Mouse (Mus musculus) MEL (cell line): Measurements from ENCODE around the gene Arhgef15. TPM values are rescaled to one million over a fixed set of nuclear protein-coding genes. Genes with fewer than 3 reads are reported as not detected.
"Not testable (repeated sequence)": the region's sequence is repeated elsewhere in the genome, so short reads cannot be mapped to it uniquely, and the experiment has no call there.

Source experiments
- DNase-seq: peaks from one replicate; pipeline ENCODE4 v3.0.0; 2011; ENCODE audit warnings: low read depth, low spot score
- H3K27ac ChIP-seq: 2 replicates; pipeline ENCODE4 v1.5.1; 2012; ENCODE audit warnings: low read depth, mild to moderate bottlenecking, control low read depth, low read length, moderate library complexity; ENCODE audit not compliant: control insufficient read depth
- H3K27me3 ChIP-seq, 2 experiments: fragments of 150-350 bp in 1 of 2; sonication (generic) in 1 of 2; 2 replicates each; pipeline ENCODE4 v1.6.1; 2012; ENCODE audit warnings: low read length in 2 of 2, mild to moderate bottlenecking in 2 of 2, improper control_type of control experiment in 1 of 2, moderate library complexity in 1 of 2; ENCODE audit not compliant: insufficient read depth in 2 of 2, control insufficient read depth in 1 of 2
- H3K36me3 ChIP-seq, 2 experiments: 2 replicates each; pipeline ENCODE4 v1.6.1; 2012 to 2014; ENCODE audit warnings: low read length in 2 of 2, improper control_type of control experiment in 1 of 2, inconsistent platforms in 1 of 2, mild to moderate bottlenecking in 1 of 2; ENCODE audit not compliant: insufficient read depth in 2 of 2, control insufficient read depth in 1 of 2
- H3K4me1 ChIP-seq, 2 experiments: fragments of 150-350 bp in 1 of 2; sonication (generic) in 1 of 2; 2 replicates each; pipeline ENCODE4 v1.6.1; 2012; ENCODE audit warnings: low read length in 2 of 2, improper control_type of control experiment in 1 of 2, mild to moderate bottlenecking in 1 of 2; ENCODE audit not compliant: insufficient read depth in 2 of 2, control insufficient read depth in 1 of 2
- H3K4me3 ChIP-seq, 2 experiments: fragments of 150-350 bp in 1 of 2; sonication (generic) in 1 of 2; 2 replicates each; pipeline ENCODE4 v1.5.1; 2012; ENCODE audit warnings: low read depth in 2 of 2, low read length in 2 of 2, mild to moderate bottlenecking in 2 of 2, moderate library complexity in 2 of 2, control low read depth in 1 of 2, improper control_type of control experiment in 1 of 2; ENCODE audit not compliant: control insufficient read depth in 1 of 2, insufficient read depth in 1 of 2
- H3K79me2 ChIP-seq: 2 replicates; pipeline ENCODE4 v1.6.1; 2012; ENCODE audit warnings: mild to moderate bottlenecking, low read length, moderate library complexity; ENCODE audit not compliant: control insufficient read depth, poor library complexity, insufficient read depth
- H3K9ac ChIP-seq: 2 replicates; pipeline ENCODE4 v1.6.1; 2012; ENCODE audit warnings: low read depth, mild to moderate bottlenecking, control low read depth, low read length, moderate library complexity; ENCODE audit not compliant: control insufficient read depth, poor library complexity, severe bottlenecking
- H3K9me3 ChIP-seq: fragments of 150-350 bp; sonication (generic); replicated peaks from 2 replicates; pipeline ENCODE4 v1.6.1; 2012; ENCODE audit warnings: mild to moderate bottlenecking, low read length, improper control_type of control experiment, moderate library complexity; ENCODE audit not compliant: insufficient read depth
- CHD1 ChIP-seq: IDR thresholded peaks from 2 replicates; pipeline ENCODE4 v1.6.1; 2012; ENCODE audit warnings: low read depth, mild to moderate bottlenecking, inconsistent platforms, low read length, improper control_type of control experiment
- MAX ChIP-seq: IDR thresholded peaks from 2 replicates; pipeline ENCODE4 v1.6.1; 2011; ENCODE audit warnings: low read length, improper control_type of control experiment
- MEF2A ChIP-seq: IDR thresholded peaks from 2 replicates; pipeline ENCODE4 v1.6.1; 2014; ENCODE audit warnings: low read depth, mild to moderate bottlenecking, inconsistent platforms, low read length, improper control_type of control experiment; ENCODE audit not compliant: poor library complexity, insufficient replicate concordance, severe bottlenecking; ENCODE audit errors: extremely low read depth
- MYB ChIP-seq: IDR thresholded peaks from 2 replicates; pipeline ENCODE4 v1.6.1; 2011; ENCODE audit warnings: mild to moderate bottlenecking, low read depth, low read length, improper control_type of control experiment
- MYC ChIP-seq: IDR thresholded peaks from 2 replicates; pipeline ENCODE4 v1.6.1; 2011; ENCODE audit warnings: low read depth, mild to moderate bottlenecking, low read length, improper control_type of control experiment, moderate library complexity
- POLR2A ChIP-seq, 2 experiments: IDR thresholded peaks; 2 replicates each; pipeline ENCODE4 v1.6.1; 2011 to 2012; ENCODE audit warnings: low read length in 2 of 2, mild to moderate bottlenecking in 2 of 2, control low read depth in 1 of 2, improper control_type of control experiment in 1 of 2, low read depth in 1 of 2, moderate library complexity in 1 of 2; ENCODE audit not compliant: control insufficient read depth in 1 of 2, insufficient read depth in 1 of 2, poor library complexity in 1 of 2
- SMC3 ChIP-seq: IDR thresholded peaks from 2 replicates; pipeline ENCODE4 v1.6.1; 2011; ENCODE audit warnings: low read depth, low read length, improper control_type of control experiment
- USF2 ChIP-seq, 2 experiments: IDR thresholded peaks; 2 replicates each; pipeline ENCODE4 v1.6.1; 2011 to 2012; ENCODE audit warnings: improper control_type of control experiment in 2 of 2, low read length in 2 of 2, borderline replicate concordance in 1 of 2, inconsistent platforms in 1 of 2, low read depth in 1 of 2, mild to moderate bottlenecking in 1 of 2; ENCODE audit not compliant: insufficient read depth in 1 of 2
- ZKSCAN1 ChIP-seq: IDR thresholded peaks from 2 replicates; pipeline ENCODE4 v1.6.1; 2012; ENCODE audit warnings: low read depth, mild to moderate bottlenecking, inconsistent platforms, low read length, improper control_type of control experiment, moderate library complexity
- ZNF384 ChIP-seq: IDR thresholded peaks from 2 replicates; pipeline ENCODE4 v1.6.1; 2012; ENCODE audit warnings: low read depth, mild to moderate bottlenecking, inconsistent platforms, low read length, improper control_type of control experiment
- polyA plus RNA-seq, 2 experiments: library from polyadenylated mRNA; stranded (reverse) in 1 of 2; unstranded in 1 of 2; fragments of >175 nt in 1 of 2; fragments of >200 nt in 1 of 2; gene quantifications; 2 replicates each; pipeline versions ENCODE4 v1.2.1 to v1.2.4; 2012; ENCODE audit warnings: low replicate concordance in 2 of 2, low read depth in 1 of 2; ENCODE audit not compliant: insufficient read length in 2 of 2, insufficient read depth in 1 of 2, missing spikeins in 1 of 2
- total RNA-seq: library from RNA; depleted of rRNA; stranded (reverse); fragments of 300-350 nt; gene quantifications from 2 replicates; pipeline ENCODE4 v1.2.3, GENCODE M21; 2012

Gene Arhgef15
- total and polyA plus RNA-seq, 3 experiments: 0.23 to 0.74 TPM; not detected in 1

DNA sequence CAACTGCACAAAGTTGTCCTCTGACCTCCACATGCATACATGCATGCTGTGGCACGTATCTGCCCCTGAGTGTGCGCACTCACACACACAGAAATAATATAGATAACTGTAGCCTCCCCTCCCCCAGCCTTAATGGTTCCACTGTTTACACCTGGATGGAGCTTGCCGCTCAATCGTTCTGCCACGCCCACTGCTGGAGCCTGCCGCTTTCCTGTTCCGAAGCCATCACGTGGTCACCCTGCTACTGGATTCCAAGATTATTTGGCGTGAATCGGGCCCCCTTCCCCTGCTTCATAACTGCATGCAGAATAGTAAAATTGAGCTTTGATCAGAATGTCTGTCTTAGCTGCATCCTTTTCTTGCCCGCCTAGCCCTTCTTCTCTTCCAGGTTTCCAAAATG is 4.9 kb upstream of the Arhgef15 start:
- not testable (repeated sequence) for H3K27ac ChIP-seq

DNA sequence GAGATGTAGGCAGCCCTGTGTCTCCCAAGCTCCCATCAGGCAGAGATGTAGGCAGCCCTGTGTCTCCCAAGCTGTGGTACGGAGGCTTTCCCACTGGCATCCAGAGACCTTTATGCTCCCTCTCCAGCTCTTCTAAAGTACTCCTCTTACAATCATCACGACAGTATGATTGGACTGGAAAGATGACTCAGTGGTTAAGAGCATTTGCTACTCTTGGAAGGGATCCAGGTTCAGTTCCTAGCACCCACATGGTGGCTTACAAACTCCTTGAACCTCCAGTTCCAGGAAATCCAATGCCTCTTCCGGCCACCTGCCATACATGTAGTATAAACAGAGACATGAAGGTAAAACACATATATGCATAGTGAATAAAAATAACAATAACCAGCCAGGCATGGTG is 4.3 kb upstream of the Arhgef15 start:
- Histone ChIP-seq H3K4me1 (peaks cover 0 to 12% of the 10 kb centered on the region in 2 experiments; a peak in 3 of 4 replicates), H3K9ac (no peak overlapping the region), H3K79me2 (no peaks in the 10 kb centered on the region), H3K36me3 (peaks cover 0 to 2% of the 10 kb centered on the region in 2 experiments; a peak in 2 of 4 replicates), H3K9me3 (no peaks in the 10 kb centered on the region), H3K27me3 (no peaks in the 10 kb centered on the region), H3K4me3 (no peak overlapping the region), H3K27ac (no peak overlapping the region)
- TF ChIP-seq USF2 (IDR thresholded peaks at IDR 0.05; ENCODE audit: borderline replicate concordance in 1 of 2, insufficient read depth in 1 of 2, low read depth in 1 of 2, low read length in 2 of 2) (no peak), MYB (no peak)
- peak; percentile 78 for DNase-seq

More for the DNA sequence above, 4.9 kb upstream of the Arhgef15 start:
- not testable (repeated sequence) for H3K36me3 ChIP-seq, DNase-seq, H3K9ac ChIP-seq, H3K27me3 ChIP-seq, H3K4me3 ChIP-seq, H3K79me2 ChIP-seq, H3K9me3 ChIP-seq
- peaks cover 0 to 14% of the 10 kb centered on the region in 2 experiments; a peak in 3 of 4 replicates for H3K4me1 ChIP-seq
- peak; percentile 85 for TF ChIP-seq ZNF384

DNA sequence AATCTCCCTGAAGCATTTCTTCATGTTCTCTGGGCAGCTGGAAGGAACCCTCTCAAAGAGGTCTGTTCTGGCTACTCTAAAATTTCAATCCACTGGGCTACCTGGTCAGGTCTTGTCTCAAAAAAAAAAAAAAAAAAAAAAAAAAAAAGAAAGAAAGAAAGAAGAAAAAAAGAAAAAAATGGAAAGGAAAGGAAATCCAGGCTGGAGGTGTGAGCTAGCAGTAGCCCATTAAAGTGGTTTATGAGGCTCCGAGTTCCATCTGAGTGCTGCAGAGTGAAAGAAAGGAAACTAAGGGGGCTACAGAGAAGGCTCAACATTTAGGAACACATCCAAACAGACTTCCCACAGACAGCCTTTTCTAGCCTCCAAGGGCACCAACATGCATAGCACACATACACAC is 691 bp upstream of the Arhgef15 start:
- Histone ChIP-seq H3K9me3 (no peaks in the 10 kb centered on the region), H3K4me1 (peaks cover 0 to 9% of the 10 kb centered on the region in 2 experiments; a peak in 2 of 4 replicates), H3K9ac (no peak overlapping the region), H3K27ac (no peak overlapping the region), H3K27me3 (peaks cover 0 to 2% of the 10 kb centered on the region in 2 experiments; a peak in 1 of 4 replicates), H3K4me3 (no peak overlapping the region), H3K79me2 (no peaks in the 10 kb centered on the region), H3K36me3 (peaks cover 0 to 2% of the 10 kb centered on the region in 2 experiments; a peak in 2 of 4 replicates)
- no peak for DNase-seq
- TF ChIP-seq MYC (no peak), USF2 (IDR thresholded peaks at IDR 0.05; ENCODE audit: borderline replicate concordance in 1 of 2, insufficient read depth in 1 of 2, low read depth in 1 of 2, low read length in 2 of 2) (no peak), SMC3 (no peak), ZKSCAN1 (no peak), CHD1 (no peak), MYB (no peak), MEF2A (no peak), POLR2A (IDR thresholded peaks at IDR 0.05; ENCODE audit: control insufficient read depth in 1 of 2, insufficient read depth in 1 of 2, low read depth in 1 of 2, low read length in 2 of 2, poor library complexity in 1 of 2) (no peak), MAX (no peak)
